In genomic region chr19:18873709-18874644, GRCm38 (mm10) we compare ENCODE assay signal across 14 mouse cellular contexts.
DNase-seq lines count a peak whose midpoint lies in the region; ATAC-seq and TF ChIP-seq lines count a peak whose summit lies in the region.
"Had no signal": no experiment of that assay in that cellular context is flagged by ENCODE, and none has a peak within 500 bp of the region (broad histone marks: within the 10 kb centered on the region; RNA-seq: fewer than 3 reads in every experiment).

No protein-coding gene starts in this region.

- DNase-seq in layer of hippocampus, adult 2 months (ENCODE audit: low spot score in 2 of 2): no peak
- DNase-seq in layer of hippocampus, adult 11-12 months (ENCODE audit: low spot score): no peak
- DNase-seq in hindbrain, embryonic 10.5 days (ENCODE audit: low spot score): peak; percentile 50
- DNase-seq in midbrain, embryonic 14.5 days: peak; percentile 37
- DNase-seq in cerebellum, postnatal 36 days: no peak
- DNase-seq in testis, postnatal 10 days (ENCODE audit: low spot score): no peak
- DNase-seq in kidney, postnatal 25 days: no peak
- DNase-seq: kidney, adult 18-20 months; liver, postnatal 0 days had no signal

- H3K27me3 ChIP-seq in hindbrain, embryonic 10.5 days (ENCODE audit: insufficient read depth, poor library complexity, severe bottlenecking): no peaks in the 10 kb centered on the region
- H3K27me3 ChIP-seq in midbrain, embryonic 14.5 days (ENCODE audit: control insufficient read depth, insufficient read depth, low read length): no peaks in the 10 kb centered on the region
- H3K27me3 ChIP-seq: limb, embryonic 12.5 days; megakaryocyte, embryonic 14.5 days had no signal

- no peak for TF ChIP-seq CTCF in layer of hippocampus, adult 2 months (conservative IDR thresholded peaks at IDR 0.05)

- peak overlapping the region; percentile 45 for H3K4me2 ChIP-seq in midbrain, embryonic 14.5 days (ENCODE audit: low read length)
- H3K4me2 ChIP-seq: limb, embryonic 12.5 days had no signal

- peak overlapping the region; percentile 20; the same call in 1 of the 2 replicates for H3K4me3 ChIP-seq in layer of hippocampus, adult 2 months
- peak overlapping the region; percentile 24 for H3K4me3 ChIP-seq in hindbrain, embryonic 10.5 days
- peak overlapping the region; percentile 12; the same call in 1 of the 2 replicates for H3K4me3 ChIP-seq in midbrain, embryonic 14.5 days (replicated peaks; ENCODE audit: low read depth, low read length)
- H3K4me3 ChIP-seq: erythroblast, embryonic 14.5 days; limb, embryonic 12.5 days; megakaryocyte, embryonic 14.5 days had no signal

- WGBS in hindbrain, embryonic 10.5 days: 36% methylated on average over 16 of the region's 16 CpGs
- 7% methylated on average over 16 of the region's 16 CpGs for WGBS in midbrain, embryonic 14.5 days

- H3K4me1 ChIP-seq in hindbrain, embryonic 10.5 days (replicated peaks): peaks cover 19% of the 10 kb centered on the region
- H3K4me1 ChIP-seq in midbrain, embryonic 14.5 days (ENCODE audit: control insufficient read depth, insufficient read depth, low read length): peaks cover 14% of the 10 kb centered on the region
- H3K4me1 ChIP-seq: limb, embryonic 12.5 days; megakaryocyte, embryonic 14.5 days had no signal

- no peaks in the 10 kb centered on the region for H3K9me3 ChIP-seq in hindbrain, embryonic 10.5 days
- H3K9me3 ChIP-seq in midbrain, embryonic 14.5 days (ENCODE audit: control insufficient read depth, low read length): no peaks in the 10 kb centered on the region
- H3K9me3 ChIP-seq: limb, embryonic 12.5 days; megakaryocyte, embryonic 14.5 days had no signal

- H3K27ac ChIP-seq in layer of hippocampus, adult 2 months: peak overlapping the region; percentile 73
- peak overlapping the region; percentile 73 for H3K27ac ChIP-seq in hindbrain, embryonic 10.5 days
- H3K27ac ChIP-seq in midbrain, embryonic 14.5 days (replicated peaks; ENCODE audit: low read depth, low read length): peak overlapping the region; percentile 49; the same call in 1 of the 2 replicates
- H3K27ac ChIP-seq: limb, embryonic 12.5 days had no signal

- no peaks in the 10 kb centered on the region for H3K36me3 ChIP-seq in hindbrain, embryonic 10.5 days
- H3K36me3 ChIP-seq in midbrain, embryonic 14.5 days (ENCODE audit: control insufficient read depth, insufficient read depth, low read length): no peaks in the 10 kb centered on the region
- H3K36me3 ChIP-seq: limb, embryonic 12.5 days had no signal

- peak overlapping the region; percentile 39; the same call in 1 of the 2 replicates for H3K9ac ChIP-seq in midbrain, embryonic 14.5 days (replicated peaks; ENCODE audit: low read length)
- H3K9ac ChIP-seq: limb, embryonic 12.5 days; liver, postnatal 0 days had no signal

- peak; percentile 46 for ATAC-seq in midbrain, embryonic 14.5 days (ENCODE audit: low FRiP score, low TSS enrichment)
- no peak for ATAC-seq in inflammation-experienced regulatory T-cells, adult 6 months
- ATAC-seq: activated CD4-positive, CD25-positive, alpha-beta regulatory T cell, adult 4 months; liver, postnatal 0 days had no signal

Comparison
In these comparisons a context has a peak if more than half of its experiments do, and no peak if none do; other contexts are left out.
1. DNase-seq: peak in hindbrain, embryonic 10.5 days (single experiment) and midbrain, embryonic 14.5 days (single experiment); none in layer of hippocampus, adult 2 months (0 of 2), layer of hippocampus, adult 11-12 months (single experiment), cerebellum, postnatal 36 days (0 of 2), testis, postnatal 10 days (single experiment) and kidney, postnatal 25 days (0 of 2).
2. Peak in every context shown above with its lines, with median percentiles within 50 percentile points of each other: H3K27ac ChIP-seq and H3K4me3 ChIP-seq.